Mouse (Mus musculus) CD4-positive, CD25-positive, alpha-beta regulatory T cell, adult 2 months (primary cell): ENCODE results near the gene Cep44.

Experiments used
- DNase-seq: peaks from one replicate; pipeline ENCODE4 v3.0.0-alpha.2; 2012; ENCODE audit warnings: low read depth, low spot score

Cep44 gene

DNA sequence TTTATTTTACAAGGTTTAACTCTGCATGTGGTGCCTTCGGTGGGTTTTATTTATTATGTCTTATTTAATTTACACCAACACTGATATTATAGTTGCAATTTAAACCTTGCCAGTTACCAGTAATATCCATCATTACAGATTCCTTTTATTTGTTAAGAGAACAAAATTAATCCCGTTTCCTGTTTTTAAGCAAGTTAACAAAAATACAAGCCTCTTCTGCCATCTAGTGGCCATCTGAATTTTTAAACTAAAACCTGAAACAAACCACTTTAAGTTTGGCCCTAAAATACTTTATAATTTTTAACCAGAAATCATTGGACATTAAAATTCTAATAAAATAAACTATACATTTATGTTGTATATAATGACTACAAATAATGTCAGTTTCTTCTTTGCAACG is 64.8 kb downstream of the Cep44 start:
- DNase-seq, result peak; percentile 41
